Mouse (Mus musculus) heart, embryonic 15.5 days (tissue): Measurements from ENCODE around the gene Vsx2. TPM values are rescaled to one million over a fixed set of nuclear protein-coding genes. Genes with fewer than 3 reads are reported as not detected.
A peak's percentile ranks its signal among the peaks of the same experiment; 100 is the strongest.

Experiments used
- ATAC-seq: fragments of 200-750 bp; cut with Nextera tagmentation; replicated peaks from 2 replicates; pipeline ENCODE4 v1.8.0; 2017; ENCODE audit warnings: low read depth, moderate TSS enrichment; ENCODE audit not compliant: insufficient number of reproducible peaks, insufficient read depth, low FRiP score
- H3K27ac ChIP-seq: fragments of 300-500 bp; sonication (generic); 2 replicates; pipeline ENCODE4 v1.5.1; 2015; ENCODE audit warnings: mild to moderate bottlenecking, inconsistent platforms
- H3K27me3 ChIP-seq: fragments of 300-500 bp; sonication (generic); 2 replicates; pipeline ENCODE4 v1.6.1; 2015; ENCODE audit warnings: inconsistent platforms
- H3K36me3 ChIP-seq: fragments of 300-500 bp; sonication (generic); 2 replicates; pipeline ENCODE4 v1.6.1; 2015; ENCODE audit warnings: mild to moderate bottlenecking, inconsistent platforms
- H3K4me1 ChIP-seq: fragments of 300-500 bp; sonication (generic); replicated peaks from 2 replicates; pipeline ENCODE4 v1.6.1; 2015; ENCODE audit warnings: inconsistent platforms
- H3K4me2 ChIP-seq: fragments of 300-500 bp; sonication (generic); 2 replicates; pipeline ENCODE4 v1.6.1; 2015; ENCODE audit warnings: inconsistent platforms, mild to moderate bottlenecking, moderate library complexity
- H3K4me3 ChIP-seq: fragments of 300-500 bp; sonication (generic); 2 replicates; pipeline ENCODE4 v1.5.1; 2015; ENCODE audit warnings: mild to moderate bottlenecking, inconsistent platforms
- H3K9ac ChIP-seq: fragments of 300-500 bp; sonication (generic); 2 replicates; pipeline ENCODE4 v1.6.1; 2015; ENCODE audit warnings: mild to moderate bottlenecking, inconsistent platforms
- H3K9me3 ChIP-seq: fragments of 300-500 bp; sonication (generic); replicated peaks from 2 replicates; pipeline ENCODE4 v1.6.1; 2016; ENCODE audit warnings: inconsistent platforms
- WGBS: fragments of 180-500 bp; shearing (Covaris S2); methylation state at CpG from one replicate; pipeline ENCODE4 v1.1.7; 2015; ENCODE audit warnings: mixed read lengths; 5-methylcytosine and 5-hydroxymethylcytosine counted together
- polyA plus RNA-seq: library from polyadenylated mRNA; unstranded; fragments of >200 nt; fragmentation: Nextera tagmentation; extraction: Ambion mirVana; gene quantifications from 2 replicates; pipeline ENCODE4 v1.2.1, GENCODE M21; 2015

Vsx2 gene
- polyA plus RNA-seq, 1 experiment from 2014 or later = not detected

- Histone ChIP-seq H3K4me3 (no peak overlapping the region), H3K4me1 (no peaks in the 10 kb centered on the region), H3K9ac (no peak overlapping the region), H3K4me2 (no peak overlapping the region), H3K27me3 (peaks cover 2% of the 10 kb centered on the region; the same call in 1 of the 2 replicates), H3K9me3 (no peaks in the 10 kb centered on the region), H3K36me3 (no peaks in the 10 kb centered on the region), H3K27ac (no peak overlapping the region)
- ATAC-seq = 0 out of 2 replicates have a peak, but pooled peaks have one; percentile 37
- 4% methylated on average over 12 of the region's 12 CpGs for WGBS
Observed at GRCm38 (mm10) chr12:84546028-84546427, 23.5 kb upstream of the Vsx2 start.

- H3K4me1 ChIP-seq = no peaks in the 10 kb centered on the region
Observed at GRCm38 (mm10) chr12:84546577-84547085, 22.9 kb upstream of the Vsx2 start.

GRCm38 (mm10) chr12:84548251-84548650, 21.3 kb upstream of the Vsx2 start:
- ATAC-seq = no peak
- no peak overlapping the region for H3K27ac ChIP-seq
- WGBS = 50% methylated on average over 8 of the region's 8 CpGs
- H3K4me3 ChIP-seq = no peak overlapping the region
- no peaks in the 10 kb centered on the region for H3K36me3 ChIP-seq
- no peak overlapping the region for H3K4me2 ChIP-seq
- peaks cover 2% of the 10 kb centered on the region; the same call in 1 of the 2 replicates for H3K27me3 ChIP-seq
- no peaks in the 10 kb centered on the region for H3K9me3 ChIP-seq
- H3K4me1 ChIP-seq = no peaks in the 10 kb centered on the region
- H3K9ac ChIP-seq = no peak overlapping the region

More at GRCm38 (mm10) chr12:84546577-84547085, 22.9 kb upstream of the Vsx2 start:
- no peak for ATAC-seq
- peaks cover 2% of the 10 kb centered on the region; the same call in 1 of the 2 replicates for H3K27me3 ChIP-seq
- H3K36me3 ChIP-seq = no peaks in the 10 kb centered on the region
- no peak overlapping the region for H3K9ac ChIP-seq
- WGBS = 57% methylated on average over 2 of the region's 2 CpGs
- H3K9me3 ChIP-seq = no peaks in the 10 kb centered on the region
- H3K4me2 ChIP-seq = no peak overlapping the region
- H3K4me3 ChIP-seq = no peak overlapping the region
- H3K27ac ChIP-seq = no peak overlapping the region

GRCm38 (mm10) chr12:84555218-84555617, 14.3 kb upstream of the Vsx2 start:
- 52% methylated on average over 8 of the region's 8 CpGs for WGBS
- Histone ChIP-seq H3K4me2 (no peak overlapping the region), H3K36me3 (no peaks in the 10 kb centered on the region), H3K9ac (no peak overlapping the region), H3K4me1 (no peaks in the 10 kb centered on the region), H3K4me3 (no peak overlapping the region), H3K27me3 (no peaks in the 10 kb centered on the region), H3K9me3 (no peaks in the 10 kb centered on the region), H3K27ac (no peak overlapping the region)
- ATAC-seq = no peak

GRCm38 (mm10) chr12:84562558-84562957, 7.0 kb upstream of the Vsx2 start:
- no peak overlapping the region for H3K4me3 ChIP-seq
- H3K27ac ChIP-seq = no peak overlapping the region
- no peak overlapping the region for H3K9ac ChIP-seq
- no peaks in the 10 kb centered on the region for H3K9me3 ChIP-seq
- H3K36me3 ChIP-seq = no peaks in the 10 kb centered on the region
- no peaks in the 10 kb centered on the region for H3K4me1 ChIP-seq
- H3K27me3 ChIP-seq = peaks cover 13% of the 10 kb centered on the region
- H3K4me2 ChIP-seq = no peak overlapping the region
- ATAC-seq = no peak
- 50% methylated on average over 4 of the region's 4 CpGs for WGBS

- peaks cover 28% of the 10 kb centered on the region for H3K4me1 ChIP-seq
- peaks cover 63% of the 10 kb centered on the region for H3K27me3 ChIP-seq
- no peaks in the 10 kb centered on the region for H3K9me3 ChIP-seq
- WGBS = 70% methylated on average over 6 of the region's 6 CpGs
- no peak for ATAC-seq
- no peaks in the 10 kb centered on the region for H3K36me3 ChIP-seq
- H3K9ac ChIP-seq = no peak overlapping the region
- H3K27ac ChIP-seq = no peak overlapping the region
- no peak overlapping the region for H3K4me2 ChIP-seq
- H3K4me3 ChIP-seq = no peak overlapping the region
Observed at GRCm38 (mm10) chr12:84567576-84567975, 2.0 kb upstream of the Vsx2 start.

- peak overlapping the region; percentile 33 for H3K4me3 ChIP-seq
- 3% methylated on average over 40 of the region's 40 CpGs for WGBS
- H3K27me3 ChIP-seq = peaks cover 81% of the 10 kb centered on the region
- peak overlapping the region; percentile 46 for H3K4me2 ChIP-seq
- no peak overlapping the region for H3K27ac ChIP-seq
- ATAC-seq = no peak
- no peaks in the 10 kb centered on the region for H3K36me3 ChIP-seq
- H3K9me3 ChIP-seq = no peaks in the 10 kb centered on the region
- no peak overlapping the region for H3K9ac ChIP-seq
- H3K4me1 ChIP-seq = peaks cover 28% of the 10 kb centered on the region
Observed at GRCm38 (mm10) chr12:84569976-84570693, 573 bp downstream of the Vsx2 start.

GRCm38 (mm10) chr12:84570694-84571415, 1.3 kb downstream of the Vsx2 start:
- Histone ChIP-seq H3K4me2 (peak overlapping the region; percentile 46; the same call in 1 of the 2 replicates), H3K4me3 (peak overlapping the region; percentile 9; the same call in 1 of the 2 replicates)

GRCm38 (mm10) chr12:84571466-84572340, 2.1 kb downstream of the Vsx2 start:
- H3K9me3 ChIP-seq = no peaks in the 10 kb centered on the region
- ATAC-seq = 0 out of 2 replicates have a peak, but pooled peaks have one; percentile 22
- H3K36me3 ChIP-seq = no peaks in the 10 kb centered on the region
- H3K4me3 ChIP-seq = peak overlapping the region; percentile 9
- 2% methylated on average over 43 of the region's 43 CpGs for WGBS
- H3K27me3 ChIP-seq = peaks cover 94% of the 10 kb centered on the region
- no peak overlapping the region for H3K9ac ChIP-seq
- H3K27ac ChIP-seq = no peak overlapping the region
- 0 out of 2 replicates have a peak overlapping the region, but pooled peaks have one; percentile 5 for H3K4me2 ChIP-seq
- H3K4me1 ChIP-seq = peaks cover 28% of the 10 kb centered on the region

More at GRCm38 (mm10) chr12:84570694-84571415, 1.3 kb downstream of the Vsx2 start:
- Histone ChIP-seq H3K36me3 (no peaks in the 10 kb centered on the region), H3K27ac (no peak overlapping the region), H3K9me3 (no peaks in the 10 kb centered on the region), H3K27me3 (peaks cover 87% of the 10 kb centered on the region), H3K9ac (no peak overlapping the region), H3K4me1 (peaks cover 28% of the 10 kb centered on the region)
- WGBS = 3% methylated on average over 34 of the region's 34 CpGs
- no peak for ATAC-seq

- Histone ChIP-seq H3K4me1 (peaks cover 28% of the 10 kb centered on the region), H3K27me3 (peaks cover 96% of the 10 kb centered on the region), H3K36me3 (no peaks in the 10 kb centered on the region), H3K4me2 (no peak overlapping the region), H3K9ac (no peak overlapping the region), H3K4me3 (no peak overlapping the region), H3K9me3 (no peaks in the 10 kb centered on the region), H3K27ac (no peak overlapping the region)
- 12% methylated on average over 7 of the region's 7 CpGs for WGBS
- ATAC-seq = no peak
Observed at GRCm38 (mm10) chr12:84572341-84572720, 2.8 kb downstream of the Vsx2 start.

- Histone ChIP-seq H3K9ac (no peak overlapping the region), H3K4me3 (no peak overlapping the region), H3K9me3 (no peaks in the 10 kb centered on the region), H3K36me3 (no peaks in the 10 kb centered on the region), H3K4me2 (no peak overlapping the region), H3K27ac (no peak overlapping the region), H3K27me3 (peaks cover 96% of the 10 kb centered on the region), H3K4me1 (peaks cover 28% of the 10 kb centered on the region)
- 26% methylated on average over 7 of the region's 7 CpGs for WGBS
- no peak for ATAC-seq
Observed at GRCm38 (mm10) chr12:84573094-84573493, 3.5 kb downstream of the Vsx2 start.
